Mouse (Mus musculus) spleen, adult 2 months (tissue): Measurements from ENCODE around the gene Carmil1.

ENCODE experiments used
- CTCF ChIP-seq: fragments of 200-500 bp; IDR thresholded peaks from 2 replicates; pipeline ENCODE4 v1.5.1; 2011; ENCODE audit warnings: mild to moderate bottlenecking, inconsistent platforms; ENCODE audit not compliant: insufficient read depth, insufficient read length, insufficient replicate concordance; ENCODE audit errors: extremely low read depth
- POLR2A ChIP-seq: fragments of 200-500 bp; IDR thresholded peaks from 2 replicates; pipeline ENCODE4 v1.6.1; 2011; ENCODE audit warnings: low read depth, low read length, inconsistent platforms

DNA sequence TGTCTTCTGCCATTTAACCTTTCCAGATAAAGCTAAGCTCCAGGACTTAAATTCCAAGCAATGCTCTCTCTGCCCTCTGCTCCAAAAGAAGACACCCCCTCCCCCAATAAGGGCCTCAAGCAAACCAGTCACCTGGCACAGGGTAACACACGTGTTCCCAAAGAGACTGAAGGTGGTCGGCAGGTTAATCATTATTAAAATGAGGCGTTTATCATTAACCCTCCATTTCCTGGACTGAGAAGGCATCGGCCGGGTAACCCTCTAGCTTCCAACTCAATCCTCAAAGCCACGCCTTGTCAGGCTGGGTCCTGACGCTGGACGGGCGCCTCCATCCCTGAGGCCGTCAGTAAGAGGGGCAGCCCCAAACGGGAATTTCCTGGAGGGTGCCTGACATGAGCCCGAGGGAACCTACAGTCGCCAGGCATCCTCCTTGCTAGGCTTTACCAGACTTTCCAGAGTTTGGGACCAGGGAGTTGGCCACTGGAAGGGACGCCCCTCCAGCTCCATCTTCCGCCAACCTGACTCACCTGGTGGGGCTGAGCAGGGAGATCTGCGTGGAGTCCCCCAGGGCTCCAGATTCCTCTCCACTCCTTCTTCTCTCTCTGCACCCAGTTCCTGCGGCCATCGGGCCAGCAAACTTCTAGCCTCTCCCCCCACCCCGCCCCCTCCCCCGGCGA is 695 bp downstream of the Carmil1 start:
- TF ChIP-seq POLR2A (no peak), CTCF (no peak)
